ENCODE assay signal across 27 mouse cellular contexts in the genomic region with DNA sequence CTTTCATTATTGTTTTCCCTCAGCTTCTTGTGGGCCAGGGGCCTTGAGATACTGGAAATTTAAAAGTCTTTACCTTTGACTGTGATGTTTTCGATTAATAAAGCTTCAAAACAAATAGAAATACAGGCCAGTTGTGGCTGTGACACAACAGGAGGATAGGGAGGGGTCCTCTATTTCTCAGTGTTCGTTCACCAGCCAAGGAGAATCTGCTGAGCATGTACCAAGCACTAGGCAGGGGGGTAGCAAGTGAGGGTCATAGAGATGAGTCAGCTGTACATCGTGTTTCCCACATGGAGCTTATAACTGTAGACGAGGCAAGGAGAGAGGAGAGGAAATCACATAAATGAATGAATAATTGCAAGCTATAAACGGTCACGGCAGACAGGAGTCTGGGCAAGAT. TPM values are rescaled to one million over a fixed set of nuclear protein-coding genes. Genes with fewer than 3 reads are reported as not detected.
"Had no signal": no experiment of that assay in that cellular context is flagged by ENCODE, and none has a peak within 500 bp of the region (broad histone marks: within the 10 kb centered on the region; RNA-seq: fewer than 3 reads in every experiment).

No protein-coding gene starts in this region.

- H3K4me2 ChIP-seq: heart, embryonic 11.5 days; heart, embryonic 13.5 days; heart, embryonic 15.5 days; hindbrain, embryonic 13.5 days; hindbrain, embryonic 15.5 days; kidney, embryonic 15.5 days; limb, embryonic 13.5 days; limb, embryonic 15.5 days had no signal

- H3K4me1 ChIP-seq: heart, embryonic 13.5 days; heart, embryonic 15.5 days; hindbrain, embryonic 13.5 days; hindbrain, embryonic 15.5 days; kidney, embryonic 15.5 days; limb, embryonic 13.5 days; limb, embryonic 15.5 days had no signal

- DNase-seq: forebrain, postnatal 0 days; gastrocnemius, postnatal 14 days; gastrocnemius, postnatal 36 days; heart, adult 18-20 months; heart, postnatal 14 days; heart, postnatal 36 days; kidney, adult 11 months; kidney, adult 2 months; kidney, adult 9 months; kidney, postnatal 14 days; kidney, postnatal 36 days; layer of hippocampus, adult 9-11 months; layer of hippocampus, postnatal 36 days; left cerebral cortex, postnatal 4 days; lung, adult 18-20 months had no signal

- H3K9me3 ChIP-seq: heart, embryonic 13.5 days; heart, embryonic 15.5 days; hindbrain, embryonic 13.5 days; hindbrain, embryonic 15.5 days; kidney, embryonic 15.5 days; limb, embryonic 13.5 days; limb, embryonic 15.5 days had no signal

- H3K9ac ChIP-seq: forebrain, postnatal 0 days; heart, embryonic 13.5 days; heart, embryonic 15.5 days; hindbrain, embryonic 13.5 days; hindbrain, embryonic 15.5 days; kidney, embryonic 15.5 days; limb, embryonic 13.5 days; limb, embryonic 15.5 days; liver, embryonic 14.5 days had no signal

- H3K27ac ChIP-seq: heart, embryonic 13.5 days; heart, embryonic 15.5 days; hindbrain, embryonic 13.5 days; hindbrain, embryonic 15.5 days; hindbrain, postnatal 0 days; kidney, embryonic 15.5 days; kidney, postnatal 0 days; limb, embryonic 13.5 days; limb, embryonic 15.5 days had no signal

- ATAC-seq: forebrain, postnatal 0 days; hindbrain, postnatal 0 days; intestine, embryonic 16.5 days had no signal

- H3K27me3 ChIP-seq: hindbrain, embryonic 13.5 days; hindbrain, embryonic 15.5 days; kidney, embryonic 15.5 days; limb, embryonic 13.5 days; limb, embryonic 15.5 days had no signal

- H3K4me3 ChIP-seq: heart, embryonic 13.5 days; heart, embryonic 15.5 days; hindbrain, embryonic 13.5 days; hindbrain, embryonic 15.5 days; kidney, embryonic 15.5 days; limb, embryonic 13.5 days; limb, embryonic 15.5 days had no signal

- H3K36me3 ChIP-seq: heart, embryonic 13.5 days; heart, embryonic 15.5 days; hindbrain, embryonic 13.5 days; hindbrain, embryonic 15.5 days; kidney, embryonic 15.5 days; limb, embryonic 13.5 days; limb, embryonic 15.5 days had no signal

RNA-seq across cellular contexts. Expression of gene Rps12-ps3, which starts 40.6 kb away (rescaled TPM):
- polyA plus RNA-seq: hindbrain, embryonic 15.5 days had no signal
